Mouse (Mus musculus) bone marrow, adult 2 months (tissue): Measurements from ENCODE around the gene Gale. TPM values are rescaled to one million over a fixed set of nuclear protein-coding genes. Genes with fewer than 3 reads are reported as not detected.

Experiments used
- H3K27ac ChIP-seq: fragments of 200-500 bp; 2 replicates; pipeline ENCODE4 v1.5.1; 2012; ENCODE audit warnings: low read depth, mild to moderate bottlenecking, control low read depth, inconsistent platforms, low read length; ENCODE audit not compliant: control insufficient read depth, poor library complexity, insufficient read depth
- H3K4me1 ChIP-seq: fragments of 200-500 bp; 2 replicates; pipeline ENCODE4 v1.6.1; 2011; ENCODE audit warnings: low read length; ENCODE audit not compliant: control insufficient read depth, insufficient read depth
- H3K4me3 ChIP-seq: fragments of 200-500 bp; replicated peaks from 2 replicates; pipeline ENCODE3; 2011; ENCODE audit warnings: mild to moderate bottlenecking, low read depth, low read length, control low read depth; ENCODE audit not compliant: control insufficient read depth
- CTCF ChIP-seq: fragments of 200-500 bp; IDR thresholded peaks from 2 replicates; pipeline ENCODE4 v1.5.1; 2011; ENCODE audit warnings: low read length, control low read depth; ENCODE audit not compliant: control insufficient read depth, insufficient read depth
- POLR2A ChIP-seq: fragments of 200-500 bp; IDR thresholded peaks from 2 replicates; pipeline ENCODE4 v1.6.1; 2011; ENCODE audit warnings: low read depth, mild to moderate bottlenecking, control low read depth, low read length, borderline replicate concordance; ENCODE audit not compliant: control insufficient read depth
- WGBS: fragments of 180-500 bp; shearing (Covaris S2); methylation state at CpG from one replicate; pipeline ENCODE4 v1.1.7; 2018; 5-methylcytosine and 5-hydroxymethylcytosine counted together
- polyA plus RNA-seq: library from polyadenylated mRNA; stranded (reverse); fragments of >200 nt; gene quantifications from 2 replicates; pipeline ENCODE4 v1.2.4, GENCODE M21; 2011; ENCODE audit warnings: low replicate concordance; ENCODE audit not compliant: missing spikeins, insufficient read depth, insufficient read length

The Gale gene
- polyA plus RNA-seq, 1 experiment = 11.0 TPM

GRCm38 (mm10) chr4:135981524-135982063, 18.1 kb downstream of the Gale start:
- peaks cover 1% of the 10 kb centered on the region for H3K4me1 ChIP-seq
- WGBS = 51% methylated on average over 7 of the region's 7 CpGs
- H3K4me3 ChIP-seq = no peak overlapping the region
- TF ChIP-seq POLR2A (no peak), CTCF (no peak)
- peak overlapping the region; percentile 79; the same call in 1 of the 2 replicates for H3K27ac ChIP-seq

- peaks cover 1% of the 10 kb centered on the region for H3K4me1 ChIP-seq
- 89% methylated on average over 5 of the region's 5 CpGs for WGBS
- peak overlapping the region; percentile 68 for H3K27ac ChIP-seq
- TF ChIP-seq POLR2A (no peak), CTCF (no peak)
- H3K4me3 ChIP-seq = peak overlapping the region; percentile 35
Observed at GRCm38 (mm10) chr4:135984556-135984955, 21.0 kb downstream of the Gale start.

GRCm38 (mm10) chr4:135985193-135985592, 21.7 kb downstream of the Gale start:
- 60% methylated on average over 5 of the region's 5 CpGs for WGBS
- Histone ChIP-seq H3K27ac (peak overlapping the region; percentile 39), H3K4me3 (no peak overlapping the region), H3K4me1 (peaks cover 1% of the 10 kb centered on the region)
- no peak for TF ChIP-seq POLR2A
- TF ChIP-seq CTCF = no peak

GRCm38 (mm10) chr4:135985769-135986168, 22.2 kb downstream of the Gale start:
- H3K27ac ChIP-seq = peak overlapping the region; percentile 2; the same call in 1 of the 2 replicates

GRCm38 (mm10) chr4:135986301-135986942, 22.9 kb downstream of the Gale start:
- TF ChIP-seq CTCF (no peak), POLR2A (no peak)
- Histone ChIP-seq H3K4me1 (no peaks in the 10 kb centered on the region; the same call in 1 of the 2 replicates), H3K27ac (peak overlapping the region; percentile 90)

More at GRCm38 (mm10) chr4:135985769-135986168, 22.2 kb downstream of the Gale start:
- TF ChIP-seq POLR2A = no peak
- no peak for TF ChIP-seq CTCF
- peak overlapping the region; percentile 84 for H3K4me3 ChIP-seq
- WGBS = 92% methylated on average over 7 of the region's 7 CpGs
- peaks cover under 1% of the 10 kb centered on the region for H3K4me1 ChIP-seq

GRCm38 (mm10) chr4:135986943-135987710, 23.6 kb downstream of the Gale start, which contains the start of gene Pithd1:
Gene Pithd1, minus strand, starts transcription at chr4:135987264.
- under 1% methylated on average over 79 of the region's 81 CpGs for WGBS
- Histone ChIP-seq H3K4me1 (no peaks in the 10 kb centered on the region; the same call in 1 of the 2 replicates), H3K4me3 (peak within 1 kb of the TSS; percentile 84), H3K27ac (peak within 1 kb of the TSS; percentile 90)
- TF ChIP-seq CTCF (no peak), POLR2A (peak; percentile 98; the same call in 1 of the 2 replicates)

More at GRCm38 (mm10) chr4:135986301-135986942, 22.9 kb downstream of the Gale start:
- H3K4me3 ChIP-seq = peak overlapping the region; percentile 84
- 10% methylated on average over 23 of the region's 23 CpGs for WGBS

- TF ChIP-seq POLR2A (no peak), CTCF (no peak)
- no peaks in the 10 kb centered on the region; the same call in 1 of the 2 replicates for H3K4me1 ChIP-seq
- no peak overlapping the region for H3K27ac ChIP-seq
- H3K4me3 ChIP-seq = no peak overlapping the region
- 74% methylated on average over 9 of the region's 9 CpGs for WGBS
Observed at GRCm38 (mm10) chr4:135987714-135988113, 24.2 kb downstream of the Gale start.

- TF ChIP-seq CTCF = no peak
Observed at GRCm38 (mm10) chr4:135993941-135994340, 30.4 kb downstream of the Gale start.

More at GRCm38 (mm10) chr4:135993941-135994340, 30.4 kb downstream of the Gale start:
- H3K4me3 ChIP-seq = no peak overlapping the region
- 94% methylated on average over 6 of the region's 6 CpGs for WGBS
- no peaks in the 10 kb centered on the region for H3K4me1 ChIP-seq
- H3K27ac ChIP-seq = no peak overlapping the region
